Mouse (Mus musculus) left cerebral cortex, postnatal 25 days (tissue): Measurements from ENCODE around the gene 1700020A23Rik. TPM values are rescaled to one million over a fixed set of nuclear protein-coding genes. Genes with fewer than 3 reads are reported as not detected.

Experiments used
- DNase-seq, 2 experiments: peaks; one replicate each; pipeline ENCODE4 v3.0.0; 2022; ENCODE audit warnings: low spot score in 2 of 2, mixed read lengths in 1 of 2
- intact Hi-C: fragments of 180-260 bp; cut with DNase I; formaldehyde crosslinking; loops from one replicate; pipeline ENCODE4 v1.15.1; 2025
- total RNA-seq, 2 experiments: library from RNA; stranded (reverse); gene quantifications; 2 replicates each; pipeline ENCODE4 v1.2.3; 2021

Gene 1700020A23Rik
- total RNA-seq, 2 experiments from 2014 or later, result not detected

GRCm38 (mm10) chr2:130448449-130448848 lies 43.4 kb downstream of the 1700020A23Rik start:
- intact Hi-C loops, result no loop called here
- no peak for DNase-seq

GRCm38 (mm10) chr2:130449021-130449793 lies 44.1 kb downstream of the 1700020A23Rik start:
- intact Hi-C loops, result no loop called here
- DNase-seq, result no peak

- DNase-seq, result peak; percentile 93 to 94
- intact Hi-C loops, result loop anchor here (5.0 kb wide), 2 partner anchors 42 to 112 kb away; partner anchors contain the start of gene Mrps26
These were observed 44.9 kb downstream of the 1700020A23Rik start, which contains the start of gene Ptpra for GRCm38 (mm10) chr2:130449794-130450433. Gene Ptpra, plus strand, starts transcription at chr2:130450278.

GRCm38 (mm10) chr2:130450434-130450796 lies 45.4 kb downstream of the 1700020A23Rik start:
- DNase-seq, result peak; percentile 74 to 84
- intact Hi-C loops, result loop anchor here (5.0 kb wide), 2 partner anchors 42 to 112 kb away; partner anchors contain the start of gene Mrps26

GRCm38 (mm10) chr2:130451086-130451726 lies 46.1 kb downstream of the 1700020A23Rik start:
- DNase-seq, result peak in 1 of 2 experiments; percentile 35
- intact Hi-C loops, result loop anchor here (5.0 kb wide), 2 partner anchors 41 to 111 kb away; partner anchors contain the start of gene Mrps26

GRCm38 (mm10) chr2:130451727-130452090 lies 46.6 kb downstream of the 1700020A23Rik start:
- DNase-seq, result no peak
- intact Hi-C loops, result loop anchor here (5.0 kb wide), 2 partner anchors 41 to 111 kb away; partner anchors contain the start of gene Mrps26

GRCm38 (mm10) chr2:130452266-130452665 lies 47.2 kb downstream of the 1700020A23Rik start:
- no peak for DNase-seq
- intact Hi-C loops, result loop anchor here (5.0 kb wide), 2 partner anchors 40 to 110 kb away; partner anchors contain the start of gene Mrps26

GRCm38 (mm10) chr2:130453421-130453820 lies 48.4 kb downstream of the 1700020A23Rik start:
- peak in 1 of 2 experiments; percentile 61 for DNase-seq

GRCm38 (mm10) chr2:130454748-130455370 lies 49.8 kb downstream of the 1700020A23Rik start:
- DNase-seq, result peak; percentile 28 to 71
- intact Hi-C loops, result loop anchor here (5.0 kb wide), 2 partner anchors 37 to 107 kb away; partner anchors contain the start of gene Mrps26

More at GRCm38 (mm10) chr2:130453421-130453820, 48.4 kb downstream of the 1700020A23Rik start:
- intact Hi-C loops, result loop anchor here (5.0 kb wide), 2 partner anchors 39 to 109 kb away; partner anchors contain the start of gene Mrps26

Other genes with a start within 250 kb of the 1700020A23Rik start
- 100 to 1,000 TPM in 1 of 2 experiments, 10 to 100 TPM in 1; 93.6 to 109 TPM for gene Snrpb, start 225.9 kb upstream of the 1700020A23Rik start, total RNA-seq
- gene Tmc2, start 210.1 kb upstream of the 1700020A23Rik start, total RNA-seq, result not detected
- 100 to 1,000 TPM; 112 to 113 TPM for gene Nop56, start 130.8 kb upstream of the 1700020A23Rik start, total RNA-seq
- gene Idh3b, start 120.7 kb upstream of the 1700020A23Rik start, total RNA-seq, result 100 to 1,000 TPM; 267 to 269 TPM
- gene Ebf4, start 110.1 kb upstream of the 1700020A23Rik start, total RNA-seq, result 1 to 10 TPM; 7.8 to 8.3 TPM
- 1 to 10 TPM; 5.5 to 7.4 TPM for gene Cpxm1, start 7.7 kb upstream of the 1700020A23Rik start, total RNA-seq
- not detected for gene Gm28372, start within 50 bp of the 1700020A23Rik start, total RNA-seq
- not detected for gene Tmem239, start 1.2 kb downstream of the 1700020A23Rik start, total RNA-seq
- gene Vps16, start 19.1 kb downstream of the 1700020A23Rik start, total RNA-seq, result 10 to 100 TPM; 83.5 to 88.3 TPM
- 10 to 100 TPM; 20.2 to 23.1 TPM for gene Pced1a, start 19.4 kb downstream of the 1700020A23Rik start, total RNA-seq
- 100 to 1,000 TPM; 234 to 252 TPM for gene Ptpra, start 45.0 kb downstream of the 1700020A23Rik start, total RNA-seq
- 10 to 100 TPM; 76.1 to 76.8 TPM for gene Mrps26, start 158.5 kb downstream of the 1700020A23Rik start, total RNA-seq
- 1 to 10 TPM; 1.9 to 2.2 TPM for gene Oxt, start 170.9 kb downstream of the 1700020A23Rik start, total RNA-seq
- 10 to 100 TPM; 13.5 to 20.4 TPM for gene Avp, start 177.3 kb downstream of the 1700020A23Rik start, total RNA-seq
- gene Fastkd5, start 224.8 kb downstream of the 1700020A23Rik start, total RNA-seq, result 1 to 10 TPM; 8.2 to 9.0 TPM
- gene Ubox5, start 224.8 kb downstream of the 1700020A23Rik start, total RNA-seq, result 10 to 100 TPM in 1 of 2 experiments, 1 to 10 TPM in 1; 9.8 to 10.7 TPM
- 100 to 1,000 TPM; 174 to 190 TPM for gene Lzts3, start 237.5 kb downstream of the 1700020A23Rik start, total RNA-seq